Mouse (Mus musculus): Measurements from ENCODE around the gene Neurl1b. TPM values are rescaled to one million over a fixed set of nuclear protein-coding genes. Genes with fewer than 3 reads are reported as not detected.

The Neurl1b gene
- polyA plus RNA-seq, 2 experiments from 2014 or later: 0.13 to 0.22 TPM

DNA sequence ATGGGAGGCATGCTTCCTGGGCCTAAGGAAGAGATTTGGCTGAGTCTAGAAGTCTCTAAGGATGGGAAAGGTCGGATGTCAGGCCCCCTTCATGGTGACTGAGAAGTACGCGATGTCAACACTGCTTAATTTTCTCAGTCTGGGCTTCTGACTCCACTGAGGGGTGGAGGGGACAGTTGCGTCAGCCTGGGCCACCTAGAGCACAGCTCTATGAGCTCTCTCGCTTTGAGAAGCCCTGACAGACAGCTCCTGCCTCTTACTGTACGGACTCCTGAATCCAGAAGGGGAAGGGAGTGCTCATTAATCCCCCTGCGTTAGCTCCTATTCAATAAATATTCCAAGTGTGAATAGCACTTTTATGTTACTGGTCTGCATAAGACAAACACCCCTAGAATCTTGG lies 43.4 kb downstream of the Neurl1b start:
- ATAC-seq: no peak

DNA sequence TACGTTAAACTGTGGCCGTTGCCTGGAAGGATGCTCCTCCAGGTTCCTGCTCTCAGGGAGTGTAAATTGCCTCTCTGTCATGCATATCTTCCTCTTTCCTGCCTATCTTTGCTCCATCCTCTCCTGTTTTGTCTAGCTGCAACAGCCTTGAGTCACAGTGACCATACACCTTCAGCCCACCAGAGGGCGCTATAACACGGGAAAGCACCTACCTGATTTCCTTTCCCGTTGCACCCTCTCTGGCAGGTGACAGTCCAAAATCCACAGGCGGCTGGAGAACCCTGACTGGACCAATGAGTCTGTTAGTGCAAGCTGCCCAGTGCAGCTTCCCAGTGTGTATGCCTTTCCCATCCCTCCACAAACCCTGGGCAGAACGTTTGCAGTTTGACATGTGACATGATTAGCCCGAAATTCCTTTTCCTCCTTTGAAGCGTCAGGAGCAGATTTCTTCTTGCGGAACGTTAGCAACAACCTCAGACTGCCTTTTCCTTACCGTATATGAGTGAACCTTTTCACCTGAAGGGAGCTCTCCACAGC lies 48.1 kb downstream of the Neurl1b start:
- peak; percentile 58 for ATAC-seq

DNA sequence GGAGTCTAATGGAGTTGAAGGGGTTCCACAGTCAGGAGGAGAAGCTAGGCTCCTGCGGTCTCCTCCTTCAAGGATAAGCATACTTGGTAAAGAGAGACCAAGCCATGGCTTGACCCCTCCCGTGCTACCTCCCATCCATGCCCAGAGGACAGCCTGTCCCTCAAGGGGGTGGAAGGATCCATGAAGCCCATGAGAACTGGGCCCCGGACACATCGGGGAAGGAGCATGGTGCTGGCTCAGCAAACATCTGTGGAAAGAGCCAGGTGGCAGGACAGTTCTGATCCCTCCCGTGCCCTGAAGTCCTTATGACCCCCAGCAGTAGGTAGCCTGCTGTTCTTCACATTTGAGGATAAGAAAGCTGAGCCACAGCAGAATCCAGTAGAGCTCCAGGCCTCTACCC lies 48.8 kb downstream of the Neurl1b start:
- no peak for ATAC-seq

DNA sequence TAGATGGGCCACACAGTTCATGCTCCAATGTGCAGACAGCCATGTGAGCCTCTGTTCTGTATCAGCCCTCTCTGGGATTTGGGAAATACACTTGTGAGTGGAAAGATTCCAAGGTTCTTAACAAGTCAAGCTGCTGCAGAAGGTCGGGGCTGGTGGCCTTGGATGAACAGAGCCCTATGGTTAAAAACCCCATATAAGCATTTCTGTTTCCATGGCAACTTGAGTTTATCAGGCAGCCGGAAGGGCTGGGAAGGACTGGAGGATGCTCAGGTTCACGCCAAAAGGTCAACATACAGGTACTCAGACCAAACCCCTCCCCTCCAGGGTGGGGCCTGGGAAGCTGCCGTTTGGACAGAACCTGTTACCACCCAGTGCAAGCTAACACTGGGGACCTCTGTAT lies 49.4 kb downstream of the Neurl1b start:
- no peak for ATAC-seq

DNA sequence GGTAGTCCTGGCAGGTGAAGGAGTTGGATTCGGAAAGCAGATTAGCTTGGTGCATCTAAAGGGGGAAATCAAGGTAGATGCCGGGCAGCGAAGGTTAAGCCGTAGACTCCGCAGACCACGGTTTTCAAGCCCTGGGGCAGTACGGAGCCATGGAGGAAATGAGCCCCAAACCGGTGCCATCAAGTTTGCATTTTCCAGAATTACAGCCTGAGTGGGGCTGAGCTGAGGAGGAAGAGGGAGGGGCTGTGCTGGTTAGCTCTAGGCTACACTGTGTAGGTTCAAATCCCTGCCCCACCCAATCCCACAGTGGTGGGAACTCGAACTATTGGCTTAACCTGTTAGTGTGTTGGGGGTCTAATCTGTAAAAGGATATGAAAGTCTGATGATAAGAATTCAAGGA lies 49.9 kb downstream of the Neurl1b start:
- no peak for ATAC-seq

DNA sequence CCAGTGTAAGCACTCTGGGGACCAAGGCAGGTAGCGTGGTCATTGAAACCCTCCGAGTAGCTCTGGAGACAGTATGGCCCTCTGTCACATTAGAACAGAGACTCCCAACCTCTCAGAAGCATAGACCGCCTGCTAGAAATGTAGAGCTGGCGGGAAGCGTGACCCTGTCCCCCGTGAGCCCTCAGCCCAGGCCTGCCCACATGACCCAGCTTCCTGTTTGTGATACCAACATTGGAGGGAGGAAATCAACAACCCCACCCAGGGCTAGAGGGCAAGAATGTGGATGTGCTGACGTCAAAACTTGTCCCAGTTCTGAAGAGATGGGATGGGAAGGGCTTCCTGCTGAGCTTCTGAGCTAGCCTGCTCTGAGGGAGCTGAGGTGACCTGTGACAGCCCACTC lies 50.3 kb downstream of the Neurl1b start:
- ATAC-seq: no peak

DNA sequence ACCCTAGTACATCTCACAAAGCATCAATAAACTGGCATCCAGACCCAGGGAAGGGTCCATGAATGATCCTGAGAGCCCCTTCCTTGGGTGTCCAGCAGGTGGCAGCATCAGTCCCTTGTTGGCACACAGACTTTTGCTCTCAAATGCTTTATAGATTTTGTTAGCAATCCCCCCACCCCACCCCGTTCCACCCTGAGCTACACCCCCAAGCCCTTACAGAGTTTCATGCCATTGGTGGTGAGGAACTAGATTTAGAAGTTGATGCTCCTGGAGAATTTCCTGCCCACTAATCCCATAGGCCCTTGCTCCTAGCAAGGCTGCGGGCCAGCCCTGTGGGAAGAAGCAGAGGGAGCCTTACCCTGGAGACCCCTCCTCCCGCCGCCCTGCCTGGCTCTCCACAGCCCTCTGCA lies 52.1 kb downstream of the Neurl1b start:
- peak; percentile 69 for ATAC-seq

DNA sequence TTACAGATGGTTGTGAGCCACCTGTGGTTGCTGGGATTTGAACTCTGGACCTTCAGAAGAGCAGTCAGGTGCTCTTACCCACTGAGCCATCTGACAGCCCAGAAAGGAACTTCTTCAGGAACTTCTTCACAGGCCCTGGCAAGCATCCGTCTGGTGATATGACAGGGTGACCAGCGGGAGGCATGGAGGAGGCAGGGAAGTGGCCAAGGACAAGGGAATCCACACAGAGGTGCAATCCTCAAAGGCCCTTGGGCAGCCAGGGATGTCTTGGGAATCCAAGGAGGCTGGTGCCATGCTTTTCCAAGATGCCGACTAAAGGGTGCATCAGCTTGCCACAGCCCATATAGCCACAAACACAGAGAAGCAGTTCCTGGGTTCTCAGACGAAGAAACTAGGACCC lies 53.0 kb downstream of the Neurl1b start:
- no peak for ATAC-seq

DNA sequence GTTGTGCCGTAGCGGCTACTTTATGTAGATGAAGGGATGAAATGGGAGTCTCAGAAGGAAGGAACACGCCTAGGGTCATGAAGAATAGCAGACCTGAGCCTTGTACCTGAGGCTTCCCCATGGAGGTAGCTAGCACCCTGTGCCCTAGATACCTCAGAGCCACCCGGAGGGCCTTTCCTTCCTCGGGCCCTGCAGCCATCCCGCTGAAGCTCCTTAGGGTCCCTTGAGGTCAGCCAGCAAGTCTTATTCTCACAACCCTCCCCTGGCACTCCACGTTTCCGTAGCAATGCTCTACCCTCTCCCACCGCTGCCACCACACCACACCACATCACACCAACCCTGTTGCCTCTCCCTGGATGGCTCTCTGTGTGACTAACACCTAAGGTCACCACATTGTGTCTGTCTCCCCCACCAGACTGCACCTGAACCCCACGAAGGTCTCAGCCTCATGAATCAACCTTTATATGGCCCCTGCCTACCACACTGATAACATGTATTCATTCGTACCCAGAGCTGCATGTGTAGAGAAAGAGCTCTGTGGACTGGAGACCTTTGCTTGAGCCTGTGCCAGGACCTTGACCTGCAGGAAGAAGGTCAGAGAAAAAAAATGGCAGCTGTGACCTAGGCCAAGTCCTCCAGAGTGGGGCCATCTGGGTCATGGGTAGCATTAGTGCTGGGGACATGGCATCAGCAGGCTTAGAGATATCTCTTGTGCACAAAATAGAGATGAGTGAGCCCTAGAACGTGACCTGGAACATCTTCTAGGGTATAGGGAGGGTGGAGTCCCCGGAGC lies 53.7 kb downstream of the Neurl1b start:
- no peak for ATAC-seq

DNA sequence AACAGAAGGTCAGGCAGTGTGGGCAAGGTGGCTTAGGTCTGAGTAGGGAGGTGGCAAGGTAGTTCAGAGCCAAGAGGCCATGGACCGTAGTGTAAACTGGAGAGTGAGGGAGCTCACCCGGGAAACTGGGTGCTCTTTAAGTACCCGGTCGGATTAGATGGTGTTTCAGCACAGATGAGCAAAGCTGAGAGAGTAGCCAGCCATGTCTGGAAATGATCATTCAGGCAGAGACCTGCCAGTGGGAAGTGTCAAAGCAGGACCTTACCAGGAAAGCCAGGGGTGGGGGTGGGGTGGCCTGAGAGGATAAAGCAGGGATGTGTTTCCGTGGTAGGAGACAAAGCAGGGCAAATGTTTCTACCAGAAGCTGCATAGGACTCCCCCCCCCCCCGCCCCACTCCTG lies 62.2 kb downstream of the Neurl1b start:
- ATAC-seq: no peak

DNA sequence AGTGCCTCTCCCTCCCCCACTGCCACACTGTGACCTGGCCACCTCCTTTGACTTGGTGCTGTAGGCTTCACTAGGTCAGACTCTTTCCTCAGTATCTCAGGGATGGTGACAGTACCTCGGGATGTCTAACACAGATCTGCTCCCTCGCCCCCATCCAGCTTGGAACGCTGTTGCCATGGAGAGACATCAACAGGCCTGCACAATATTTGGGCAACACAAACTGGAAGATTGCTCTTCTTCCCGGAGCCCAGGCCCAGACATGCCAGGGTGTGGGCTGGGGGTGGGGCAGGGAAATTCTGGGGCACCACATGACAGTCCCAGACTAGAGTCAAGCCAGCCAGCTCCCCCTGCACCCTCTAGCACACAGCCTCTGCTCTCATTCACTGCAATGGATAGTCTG lies 64.0 kb downstream of the Neurl1b start:
- ATAC-seq: no peak

DNA sequence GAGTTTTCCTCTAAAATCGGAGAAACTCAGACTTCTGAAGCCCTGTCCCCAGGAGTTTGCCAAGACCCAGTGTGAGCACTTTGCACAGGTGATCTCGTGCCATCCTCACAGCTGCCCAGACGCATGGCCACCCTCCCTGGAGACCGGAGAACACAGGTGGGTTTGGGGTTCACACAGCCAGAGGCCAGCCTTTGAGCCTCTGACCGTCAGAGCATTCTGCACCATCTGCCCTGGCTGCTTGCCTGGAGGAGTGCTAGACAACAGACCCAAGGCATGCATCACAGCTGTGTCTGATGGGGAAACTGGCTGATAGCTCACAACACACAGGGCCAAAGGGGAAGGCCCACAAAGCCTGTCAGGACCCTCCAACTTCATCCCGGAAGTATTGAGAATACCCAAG lies 65.0 kb downstream of the Neurl1b start:
- ATAC-seq: no peak

DNA sequence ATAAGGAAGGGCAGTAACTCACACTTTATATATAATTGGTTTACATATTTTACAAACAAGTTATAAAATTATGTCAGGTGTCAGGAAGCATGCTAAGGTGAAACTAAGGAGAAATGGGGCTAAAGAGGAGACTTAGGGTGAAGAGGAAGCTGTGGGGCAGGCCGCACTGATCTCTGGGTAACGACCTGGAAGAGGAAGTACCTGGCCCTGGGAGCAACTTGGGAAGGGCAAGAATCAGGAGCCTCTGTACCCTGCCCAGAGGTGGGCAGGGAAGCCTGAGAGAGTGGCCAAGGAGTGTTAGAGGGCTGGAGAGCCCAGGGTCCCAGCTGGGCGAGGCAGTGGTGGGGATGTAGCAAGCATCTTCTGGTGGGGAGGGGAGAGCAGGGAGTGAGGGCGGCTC lies 66.3 kb downstream of the Neurl1b start:
- no peak for ATAC-seq

DNA sequence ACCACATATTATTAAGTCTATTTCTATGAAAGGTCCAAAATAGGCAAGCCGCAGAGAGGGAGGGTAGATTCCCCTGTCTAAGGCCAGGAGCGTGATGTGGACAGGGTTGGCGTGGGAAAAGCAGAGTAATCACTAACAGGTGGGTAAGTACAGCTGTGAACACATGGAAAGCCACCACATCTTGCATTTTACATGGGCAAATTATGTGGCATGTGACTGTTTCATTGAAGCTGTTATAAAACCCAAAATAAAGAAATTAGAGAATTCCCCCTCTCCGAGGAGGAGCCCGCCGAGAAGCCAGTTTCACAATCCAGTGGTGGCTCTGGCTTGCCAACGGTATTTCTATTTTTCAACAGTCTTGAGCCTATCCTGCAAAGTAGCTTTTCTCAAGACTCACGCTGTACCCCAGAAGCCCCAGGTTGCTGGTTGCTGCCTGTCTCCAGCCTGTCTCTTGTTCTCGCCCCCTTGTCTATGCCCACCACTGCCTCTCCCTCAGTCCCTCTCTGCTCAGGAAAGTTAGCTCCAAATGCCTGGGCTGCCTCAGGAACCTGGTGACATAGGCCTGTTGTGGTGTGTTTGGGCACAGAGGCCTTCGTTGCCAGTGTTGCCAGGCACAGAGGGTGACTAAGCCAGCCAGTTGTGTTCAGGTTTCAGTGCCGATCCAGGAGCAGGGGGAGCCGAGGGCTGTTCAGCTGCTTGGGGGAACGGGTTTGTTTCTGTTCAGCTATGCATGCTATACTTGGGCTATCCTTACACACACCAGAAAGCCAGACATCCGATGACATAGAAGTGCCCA lies 70.2 kb downstream of the Neurl1b start:
- no peak for ATAC-seq

DNA sequence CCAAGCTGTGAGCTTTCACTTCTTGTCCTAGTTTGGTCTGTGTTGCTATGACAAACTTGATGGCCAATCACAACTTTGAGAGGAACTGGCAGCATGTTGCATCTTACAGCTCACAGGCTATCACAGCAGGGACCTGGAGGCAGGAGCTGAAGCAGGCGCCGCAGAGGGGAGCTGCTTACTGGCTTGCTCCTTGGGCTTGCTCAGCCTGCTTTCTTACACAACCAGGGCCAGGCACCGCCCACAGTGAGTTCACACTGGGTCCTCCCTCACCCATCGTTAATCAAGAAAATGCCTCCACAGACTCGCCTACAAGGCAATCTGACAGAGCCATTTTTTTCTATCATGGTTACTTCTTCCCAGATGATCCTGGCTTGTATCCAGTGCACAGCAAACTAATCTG lies 72.6 kb downstream of the Neurl1b start:
- ATAC-seq: no peak

DNA sequence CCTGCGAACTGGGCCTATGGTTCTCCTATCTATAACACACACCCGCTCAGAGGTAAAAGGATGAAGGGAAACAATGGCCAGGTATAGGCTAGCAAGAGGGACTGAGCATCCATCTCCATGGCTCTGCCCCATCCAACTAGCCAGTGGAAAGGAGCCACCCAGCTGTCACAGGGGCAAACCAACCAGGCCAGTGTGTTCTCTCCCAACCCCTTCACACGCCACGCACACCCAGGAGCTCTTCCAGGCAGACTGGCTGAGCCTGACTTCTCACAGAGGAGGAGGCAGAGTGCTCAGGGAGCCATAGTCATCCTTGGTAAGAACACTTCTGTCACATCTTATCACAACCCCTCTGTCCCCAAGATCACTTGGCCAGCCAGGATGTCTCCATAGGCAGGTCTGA lies 73.3 kb downstream of the Neurl1b start:
- no peak for ATAC-seq

DNA sequence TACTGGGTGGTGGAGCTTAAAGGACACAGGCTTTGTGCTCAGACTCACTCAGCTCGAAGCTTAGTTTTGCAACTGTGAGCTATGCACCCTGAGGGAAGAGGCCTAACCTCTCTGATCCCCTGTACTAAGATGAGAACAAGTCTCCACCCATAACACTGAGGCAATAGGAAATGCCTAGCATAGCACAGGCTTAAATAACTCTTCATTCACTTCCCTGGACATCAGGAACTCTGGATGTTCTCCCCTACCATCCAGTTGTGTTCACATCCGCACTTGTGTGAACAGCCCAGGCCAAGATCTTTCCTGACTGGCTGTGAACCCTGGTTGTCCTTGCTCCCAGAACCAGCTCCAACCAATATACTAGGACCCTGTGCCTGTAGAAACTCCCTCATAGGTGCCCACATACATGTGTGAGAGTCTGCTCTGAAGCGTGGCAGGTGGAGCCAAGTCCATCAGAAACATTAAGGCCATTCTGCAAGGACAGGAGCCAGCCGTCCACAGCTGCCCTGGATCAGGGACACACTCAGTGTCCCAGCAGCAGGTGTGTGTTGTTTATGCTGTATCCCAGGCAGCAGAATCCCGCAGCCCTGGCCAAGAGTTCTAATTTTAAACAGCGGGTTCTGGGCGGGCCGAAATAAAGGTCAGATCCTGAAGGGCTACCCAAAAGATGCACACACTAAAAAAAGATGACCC lies 74.2 kb downstream of the Neurl1b start:
- ATAC-seq: no peak

DNA sequence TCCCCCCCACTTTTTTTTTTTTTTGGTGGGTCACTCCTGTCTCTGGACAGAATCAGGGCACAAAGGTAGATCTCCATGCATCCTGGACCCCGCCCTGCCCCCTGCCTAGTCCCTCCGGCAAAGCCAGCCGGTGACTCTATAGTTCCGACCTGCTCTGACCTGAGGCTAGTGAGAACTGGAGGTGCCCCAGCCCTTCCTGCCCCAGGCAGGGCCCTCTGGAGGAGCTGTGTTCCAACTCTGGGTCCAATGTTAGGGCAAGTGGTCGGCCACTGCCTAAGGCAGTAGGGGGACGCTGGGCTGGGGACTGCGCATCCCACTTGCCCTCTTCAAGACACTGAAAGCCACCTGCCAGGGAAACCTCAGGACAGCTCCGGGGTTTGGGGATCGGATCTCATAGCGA lies 75.4 kb downstream of the Neurl1b start:
- ATAC-seq: no peak

DNA sequence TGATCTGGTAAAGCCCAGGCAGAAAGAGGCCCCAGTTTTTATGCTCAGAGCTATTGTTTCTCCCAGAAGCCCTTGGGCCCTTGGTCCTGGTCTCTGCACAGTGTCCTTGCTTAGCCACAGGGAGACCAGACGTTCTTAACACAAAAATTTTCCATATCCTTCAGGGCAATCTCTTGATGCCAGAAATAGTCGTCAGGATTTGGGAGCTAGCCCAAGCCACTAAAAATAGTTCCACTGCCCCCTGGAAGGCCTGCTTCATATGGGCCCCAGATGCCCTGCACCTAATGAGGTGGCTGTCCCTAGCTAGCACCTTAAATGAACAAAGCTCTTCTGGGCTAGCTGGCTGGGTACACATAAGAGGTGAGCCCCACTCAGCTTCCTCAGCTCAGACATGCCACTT lies 76.3 kb downstream of the Neurl1b start:
- ATAC-seq: no peak

DNA sequence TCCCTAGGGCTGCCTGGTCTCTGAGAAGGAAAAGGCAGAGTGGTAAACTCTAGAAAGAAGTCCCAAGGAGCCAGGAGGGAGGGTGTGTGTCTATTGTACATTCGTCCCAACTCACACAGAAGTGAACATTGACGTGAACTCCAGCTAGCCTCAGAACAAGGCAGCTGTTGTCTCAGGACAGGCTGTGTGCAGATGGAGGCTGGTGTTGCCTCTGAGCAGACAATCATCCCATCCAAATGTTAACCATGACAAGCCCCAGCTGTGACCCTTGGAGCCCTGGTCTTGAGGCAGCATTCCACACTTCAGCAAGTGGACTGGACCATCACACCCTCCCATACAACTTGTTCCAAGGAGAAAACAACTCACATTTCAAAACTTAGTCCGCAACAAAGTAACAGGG lies 77.6 kb downstream of the Neurl1b start:
- ATAC-seq: no peak

DNA sequence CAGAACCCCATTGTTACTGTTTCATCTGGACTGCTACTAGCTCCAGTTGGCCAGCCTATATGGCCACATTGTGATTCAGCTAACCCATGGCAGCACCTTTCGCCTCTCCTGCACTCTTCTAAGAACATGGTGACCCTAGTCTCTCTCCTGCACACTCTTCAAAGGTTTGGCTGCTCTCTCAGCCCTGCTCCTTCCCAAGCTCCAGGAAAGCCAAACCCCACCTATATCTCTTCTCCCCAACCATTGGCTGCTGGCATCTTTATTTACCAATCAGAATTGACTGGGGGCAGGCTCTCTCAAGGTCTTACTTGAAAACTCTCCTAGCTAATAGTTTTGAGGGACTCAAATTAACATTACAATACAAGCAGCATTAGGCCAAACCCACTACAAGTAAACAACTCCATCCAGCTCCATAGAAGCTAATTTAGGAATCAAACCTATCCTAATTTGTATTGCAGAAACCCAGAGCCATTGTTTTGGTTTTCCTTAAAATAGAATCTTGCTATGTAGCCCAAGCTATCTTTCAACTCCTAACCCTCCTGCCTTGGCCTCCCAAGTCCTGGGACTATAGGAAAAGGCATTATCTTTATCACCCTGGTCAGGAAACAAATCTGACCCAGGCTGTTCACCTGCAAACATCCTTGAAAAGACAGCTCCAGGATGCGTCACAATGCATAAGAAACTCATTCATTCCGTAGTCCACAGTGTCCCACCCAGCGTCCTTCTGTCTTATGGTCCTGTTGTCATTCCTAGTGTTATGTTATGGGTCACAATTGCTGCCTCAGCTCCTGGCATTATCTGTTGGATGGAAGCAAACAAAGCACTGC lies 80.2 kb downstream of the Neurl1b start:
- ATAC-seq: no peak

All from CD4-positive, CD25-positive, alpha-beta regulatory T cell, adult 4 months (primary cell).